Mouse (Mus musculus): ENCODE measurements at regions not wholly inside any gene's neighbourhood (a gene's known extent, or its start where the extent isn't known, plus 50 kb on each side); places are given as distances from the start of the nearest gene placed in this dataset.

GRCm38 (mm10) chr19:51201391-51201790 is 522.9 kb upstream of the Sorcs1 start:
- no peak for TF ChIP-seq CHD1 (IDR thresholded peaks at IDR 0.05; ENCODE audit: low read depth, low read length)
- no peak for TF ChIP-seq MXI1 (IDR thresholded peaks at IDR 0.05; ENCODE audit: low read depth, low read length)
- no peak for TF ChIP-seq MYC (IDR thresholded peaks at IDR 0.05; ENCODE audit: low read depth, low read length)
- no peak; the same call in 1 of the 2 replicates for TF ChIP-seq RAD21 (IDR thresholded peaks at IDR 0.05; ENCODE audit: low read depth, low read length)
- Histone ChIP-seq H3K36me3 (replicated peaks in 1 of 2; ENCODE audit: control insufficient read depth in 1 of 2, insufficient read depth in 1 of 2, low read length in 1 of 2) (no peaks in the 10 kb centered on the region), H3K4me2 (ENCODE audit: insufficient read depth, low read depth, poor library complexity, severe bottlenecking) (no peak overlapping the region), H3K4me3 (replicated peaks in 1 of 3; ENCODE audit: low read depth in 2 of 3, low read length in 2 of 3, poor library complexity in 1 of 3) (no peak overlapping the region), H3K4me1 (ENCODE audit: control insufficient read depth in 1 of 2, insufficient read depth in 2 of 2) (no peaks in the 10 kb centered on the region), H3K27me3 (replicated peaks) (no peaks in the 10 kb centered on the region), H3K79me2 (replicated peaks; ENCODE audit: control insufficient read depth, extremely low read depth, insufficient read depth, poor library complexity, severe bottlenecking) (no peaks in the 10 kb centered on the region), H3K9me3 (replicated peaks; ENCODE audit: low read length) (peaks cover 24% of the 10 kb centered on the region), H3K27ac (ENCODE audit: insufficient read depth, low read depth) (no peak overlapping the region), H3K9ac (ENCODE audit: insufficient read depth, low read depth) (no peak overlapping the region)
- dilution Hi-C loops (cut with MboI; ENCODE audit: extremely low pct_ligation_motif_present, extremely low pct_unique_long_range_greater_than_20kb, low sequenced_read_pairs) = no loop called here
- DNase-seq (ENCODE audit: extremely low read depth) = no peak
- in situ Hi-C loops (cut with MboI; ENCODE audit: low pct_ligation_motif_present, low pct_unique_long_range_greater_than_20kb, low sequenced_read_pairs) = no loop called here
